Mouse (Mus musculus) embryonic facial prominence, embryonic 12.5 days (tissue): ENCODE results near the gene Hebp1. TPM values are rescaled to one million over a fixed set of nuclear protein-coding genes. Genes with fewer than 3 reads are reported as not detected.

ENCODE experiments used
- ATAC-seq: fragments of 200-750 bp; cut with Nextera tagmentation; 2 replicates; pipeline ENCODE4 v1.8.0; 2017; ENCODE audit not compliant: insufficient number of reproducible peaks, insufficient read depth, low FRiP score, low TSS enrichment
- H3K27ac ChIP-seq: fragments of 300-500 bp; sonication (generic); 2 replicates; pipeline ENCODE4 v1.5.1; 2016; ENCODE audit warnings: mild to moderate bottlenecking
- H3K27me3 ChIP-seq: fragments of 300-500 bp; sonication (generic); 2 replicates; pipeline ENCODE4 v1.6.1; 2016; ENCODE audit warnings: mild to moderate bottlenecking, moderate library complexity
- H3K36me3 ChIP-seq: fragments of 300-500 bp; sonication (generic); 2 replicates; pipeline ENCODE4 v1.6.1; 2016; ENCODE audit warnings: mild to moderate bottlenecking
- H3K4me1 ChIP-seq: fragments of 300-500 bp; sonication (generic); 2 replicates; pipeline ENCODE4 v1.6.1; 2016
- H3K4me2 ChIP-seq: fragments of 300-500 bp; sonication (generic); replicated peaks from 2 replicates; pipeline ENCODE4 v1.6.1; 2016; ENCODE audit warnings: mild to moderate bottlenecking, moderate library complexity
- H3K4me3 ChIP-seq: fragments of 300-500 bp; sonication (generic); 2 replicates; pipeline ENCODE4 v1.5.1; 2016; ENCODE audit warnings: mild to moderate bottlenecking
- H3K9ac ChIP-seq: fragments of 300-500 bp; sonication (generic); 2 replicates; pipeline ENCODE4 v1.6.1; 2016; ENCODE audit warnings: mild to moderate bottlenecking, moderate library complexity
- H3K9me3 ChIP-seq: fragments of 300-500 bp; sonication (generic); 2 replicates; pipeline ENCODE4 v1.6.1; 2016; ENCODE audit warnings: mild to moderate bottlenecking, moderate library complexity
- WGBS: fragments of 180-500 bp; shearing (Covaris S2); methylation state at CpG from one replicate; pipeline ENCODE4 v1.1.7; 2016; 5-methylcytosine and 5-hydroxymethylcytosine counted together
- polyA plus RNA-seq: library from polyadenylated mRNA; unstranded; fragments of >200 nt; fragmentation: Nextera tagmentation; extraction: Ambion mirVana; gene quantifications from 2 replicates; pipeline ENCODE4 v1.2.1, GENCODE M21; 2016

Gene Hebp1
- polyA plus RNA-seq, 1 experiment from 2014 or later: 6.8 TPM

GRCm38 (mm10) chr6:135158509-135158908, 39.3 kb downstream of the Hebp1 start:
- H3K9ac ChIP-seq: no peak overlapping the region
- H3K4me2 ChIP-seq: no peak overlapping the region
- ATAC-seq: no peak
- no peak overlapping the region for H3K27ac ChIP-seq
- H3K4me1 ChIP-seq: 0 out of 2 replicates have a peak, but pooled peaks cover 2% of the 10 kb centered on the region
- no peak overlapping the region for H3K4me3 ChIP-seq
- no peaks in the 10 kb centered on the region for H3K9me3 ChIP-seq
- H3K36me3 ChIP-seq: no peaks in the 10 kb centered on the region
- 53% methylated on average over 4 of the region's 4 CpGs for WGBS
- no peaks in the 10 kb centered on the region for H3K27me3 ChIP-seq

- ATAC-seq: peak; percentile 52; the same call in 1 of the 2 replicates
- Histone ChIP-seq H3K4me1 (no peaks in the 10 kb centered on the region), H3K9ac (no peak overlapping the region), H3K4me3 (no peak overlapping the region), H3K27ac (no peak overlapping the region), H3K9me3 (no peaks in the 10 kb centered on the region), H3K36me3 (no peaks in the 10 kb centered on the region), H3K27me3 (no peaks in the 10 kb centered on the region), H3K4me2 (no peak overlapping the region)
- 62% methylated on average over 4 of the region's 4 CpGs for WGBS
Observed at GRCm38 (mm10) chr6:135157496-135157895, 40.3 kb downstream of the Hebp1 start.

DNA sequence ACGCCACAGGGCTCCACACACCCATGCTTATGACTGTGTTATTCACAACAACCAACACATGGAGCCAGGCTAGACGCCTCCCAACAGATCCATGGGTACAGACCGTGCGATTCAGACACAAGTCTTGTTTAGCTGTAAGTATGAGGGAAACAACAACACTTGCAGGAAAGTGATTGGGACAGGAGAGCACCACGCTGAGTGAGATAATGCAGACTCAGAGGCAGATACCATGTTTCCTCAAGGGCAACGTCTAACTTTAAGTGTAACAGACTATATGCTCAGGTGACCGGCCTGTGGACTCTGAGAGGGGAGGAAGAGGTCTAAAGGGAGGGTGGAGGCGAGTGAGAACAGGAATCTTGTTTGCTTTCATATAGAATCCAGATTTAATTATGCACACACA, 41.2 kb downstream of the Hebp1 start:
- Histone ChIP-seq H3K9ac (no peak overlapping the region), H3K4me1 (no peaks in the 10 kb centered on the region), H3K36me3 (no peaks in the 10 kb centered on the region), H3K4me3 (no peak overlapping the region), H3K9me3 (no peaks in the 10 kb centered on the region), H3K4me2 (no peak overlapping the region), H3K27me3 (no peaks in the 10 kb centered on the region), H3K27ac (no peak overlapping the region)
- WGBS: 72% methylated on average over 8 of the region's 8 CpGs
- ATAC-seq: no peak

GRCm38 (mm10) chr6:135153719-135154118, 44.1 kb downstream of the Hebp1 start:
- no peak for ATAC-seq
- Histone ChIP-seq H3K9ac (no peak overlapping the region), H3K27me3 (no peaks in the 10 kb centered on the region), H3K4me1 (no peaks in the 10 kb centered on the region), H3K27ac (no peak overlapping the region), H3K4me2 (no peak overlapping the region), H3K4me3 (no peak overlapping the region), H3K36me3 (no peaks in the 10 kb centered on the region), H3K9me3 (no peaks in the 10 kb centered on the region)
- 81% methylated on average over 5 of the region's 5 CpGs for WGBS

GRCm38 (mm10) chr6:135150311-135150710, 47.5 kb downstream of the Hebp1 start:
- no peak overlapping the region for H3K4me2 ChIP-seq
- WGBS: 41% methylated on average over 5 of the region's 5 CpGs
- no peak for ATAC-seq

DNA sequence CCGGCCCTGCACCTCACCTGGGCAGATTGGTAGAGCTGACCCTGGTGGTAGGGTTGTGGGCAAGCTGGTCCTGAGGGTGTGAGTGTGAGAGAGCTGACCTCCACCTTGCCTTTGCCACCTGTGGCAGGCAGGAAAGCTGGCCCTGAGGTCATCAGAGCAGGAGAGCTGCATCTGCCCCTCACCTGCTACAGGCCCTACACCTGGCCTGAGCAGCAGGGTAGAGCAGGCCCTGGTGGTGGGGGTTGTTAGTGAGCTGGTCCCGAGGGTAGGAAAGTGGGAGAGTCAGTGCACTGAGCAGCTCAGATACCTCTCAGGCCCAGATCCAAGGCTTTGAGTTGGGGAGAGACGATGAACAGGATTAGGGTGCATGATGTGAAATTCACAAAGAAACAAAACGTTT, 48.1 kb downstream of the Hebp1 start:
- no peak overlapping the region for H3K4me2 ChIP-seq
- 75% methylated on average over 4 of the region's 4 CpGs for WGBS
- ATAC-seq: no peak

More at GRCm38 (mm10) chr6:135150311-135150710, 47.5 kb downstream of the Hebp1 start:
- H3K4me3 ChIP-seq: no peak overlapping the region
- no peaks in the 10 kb centered on the region for H3K9me3 ChIP-seq
- no peak overlapping the region for H3K27ac ChIP-seq
- no peaks in the 10 kb centered on the region for H3K36me3 ChIP-seq
- H3K27me3 ChIP-seq: no peaks in the 10 kb centered on the region
- no peak overlapping the region for H3K9ac ChIP-seq
- H3K4me1 ChIP-seq: no peaks in the 10 kb centered on the region

DNA sequence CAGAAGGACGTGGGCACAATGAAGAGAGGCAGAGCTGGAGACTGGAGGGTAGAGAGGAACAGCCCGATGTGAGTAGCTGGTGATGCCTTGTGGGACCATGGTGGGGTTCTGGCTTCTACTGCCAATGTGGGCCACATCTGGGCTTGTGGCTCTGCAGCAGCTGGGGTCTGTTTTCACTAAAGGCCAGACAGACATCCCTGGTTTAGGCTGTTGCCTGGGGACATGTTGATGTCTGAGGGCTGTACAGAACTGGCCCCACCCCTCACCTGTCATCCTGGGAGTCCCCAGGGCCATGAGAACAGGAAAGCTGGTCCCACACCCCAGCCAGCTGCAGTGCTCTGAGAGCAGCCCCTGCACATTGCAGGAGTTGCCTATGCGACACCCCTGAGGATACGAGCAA, 48.6 kb downstream of the Hebp1 start:
- Histone ChIP-seq H3K4me2 (no peak overlapping the region), H3K9me3 (no peaks in the 10 kb centered on the region), H3K4me1 (no peaks in the 10 kb centered on the region), H3K9ac (no peak overlapping the region), H3K27me3 (no peaks in the 10 kb centered on the region), H3K4me3 (no peak overlapping the region), H3K36me3 (no peaks in the 10 kb centered on the region), H3K27ac (no peak overlapping the region)
- 65% methylated on average over 4 of the region's 4 CpGs for WGBS
- 0 out of 2 replicates have a peak, but pooled peaks have one; percentile 24 for ATAC-seq

More for the DNA sequence above, 48.1 kb downstream of the Hebp1 start:
- H3K27ac ChIP-seq: no peak overlapping the region
- no peaks in the 10 kb centered on the region for H3K36me3 ChIP-seq
- H3K9ac ChIP-seq: no peak overlapping the region
- no peaks in the 10 kb centered on the region for H3K27me3 ChIP-seq
- no peak overlapping the region for H3K4me3 ChIP-seq
- H3K9me3 ChIP-seq: no peaks in the 10 kb centered on the region
- no peaks in the 10 kb centered on the region for H3K4me1 ChIP-seq

- Histone ChIP-seq H3K9me3 (no peaks in the 10 kb centered on the region), H3K4me3 (no peak overlapping the region), H3K9ac (no peak overlapping the region), H3K27ac (no peak overlapping the region), H3K4me2 (no peak overlapping the region), H3K4me1 (no peaks in the 10 kb centered on the region), H3K36me3 (no peaks in the 10 kb centered on the region), H3K27me3 (no peaks in the 10 kb centered on the region)
- 33% methylated on average over 1 of the region's 1 CpGs for WGBS
- ATAC-seq: no peak
Observed at GRCm38 (mm10) chr6:135148506-135148905, 49.3 kb downstream of the Hebp1 start.

GRCm38 (mm10) chr6:135145976-135146375, 51.8 kb downstream of the Hebp1 start:
- Histone ChIP-seq H3K36me3 (no peaks in the 10 kb centered on the region), H3K27me3 (no peaks in the 10 kb centered on the region), H3K9me3 (no peaks in the 10 kb centered on the region), H3K4me2 (no peak overlapping the region), H3K4me1 (no peaks in the 10 kb centered on the region), H3K27ac (no peak overlapping the region), H3K9ac (no peak overlapping the region), H3K4me3 (no peak overlapping the region)
- 88% methylated on average over 5 of the region's 5 CpGs for WGBS
- ATAC-seq: no peak

- no peak overlapping the region for H3K9ac ChIP-seq
- no peak overlapping the region for H3K4me3 ChIP-seq
- no peaks in the 10 kb centered on the region for H3K9me3 ChIP-seq
- no peaks in the 10 kb centered on the region for H3K27me3 ChIP-seq
- no peak for ATAC-seq
- H3K4me1 ChIP-seq: no peaks in the 10 kb centered on the region
- H3K4me2 ChIP-seq: no peak overlapping the region
- H3K27ac ChIP-seq: no peak overlapping the region
- H3K36me3 ChIP-seq: no peaks in the 10 kb centered on the region
- 3% methylated on average over 3 of the region's 3 CpGs for WGBS
Observed at GRCm38 (mm10) chr6:135144516-135144915, 53.3 kb downstream of the Hebp1 start.

GRCm38 (mm10) chr6:135143151-135143550, 54.7 kb downstream of the Hebp1 start:
- Histone ChIP-seq H3K9ac (no peak overlapping the region), H3K4me1 (no peaks in the 10 kb centered on the region), H3K36me3 (no peaks in the 10 kb centered on the region), H3K4me2 (no peak overlapping the region), H3K9me3 (no peaks in the 10 kb centered on the region), H3K4me3 (no peak overlapping the region), H3K27ac (no peak overlapping the region), H3K27me3 (no peaks in the 10 kb centered on the region)
- WGBS: 86% methylated on average over 5 of the region's 5 CpGs
- no peak for ATAC-seq

DNA sequence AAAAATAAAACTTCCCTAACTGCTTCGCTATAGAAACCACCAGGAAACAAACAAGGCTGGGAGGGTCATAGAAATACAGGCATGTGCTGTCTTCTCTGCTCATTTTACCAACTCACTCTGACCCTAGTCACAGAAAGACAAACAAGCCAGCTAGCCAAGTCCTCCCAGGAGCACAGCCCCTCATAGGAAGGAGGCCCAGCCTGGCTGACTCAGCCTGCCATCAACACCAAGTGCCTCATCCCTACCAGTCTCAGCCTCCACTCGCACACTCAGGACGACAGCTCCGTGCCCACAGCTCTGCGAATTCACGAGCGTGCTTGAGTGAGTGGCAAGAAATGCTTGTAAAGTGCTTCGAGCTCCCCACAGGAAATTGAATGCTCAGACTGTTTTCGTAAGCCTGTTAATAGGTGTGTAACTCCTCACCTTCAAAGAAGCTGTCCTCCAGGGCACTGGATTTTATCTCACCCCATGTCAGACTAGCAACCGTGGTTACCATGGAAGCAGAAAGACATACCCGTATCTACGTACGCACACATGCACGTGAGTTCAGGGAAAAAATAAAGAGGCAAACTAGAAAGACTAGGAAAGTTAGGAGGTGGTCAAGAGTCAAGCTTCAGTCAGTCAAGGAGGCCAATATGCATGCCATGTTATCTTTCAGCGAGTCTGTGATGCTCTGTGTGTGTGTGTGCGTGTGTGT, 56.2 kb downstream of the Hebp1 start:
- no peak overlapping the region for H3K9ac ChIP-seq
- H3K9me3 ChIP-seq: no peaks in the 10 kb centered on the region
- no peak overlapping the region for H3K4me3 ChIP-seq
- no peak overlapping the region for H3K27ac ChIP-seq
- no peak for ATAC-seq
- no peaks in the 10 kb centered on the region for H3K36me3 ChIP-seq
- WGBS: 65% methylated on average over 16 of the region's 16 CpGs
- H3K4me2 ChIP-seq: no peak overlapping the region
- peaks cover 6% of the 10 kb centered on the region for H3K4me1 ChIP-seq
- H3K27me3 ChIP-seq: no peaks in the 10 kb centered on the region
